Mouse (Mus musculus) liver, embryonic 14.5 days (tissue): ENCODE data around the gene Stau1. TPM values are rescaled to one million over a fixed set of nuclear protein-coding genes. Genes with fewer than 3 reads are reported as not detected.
"Not testable (repeated sequence)": the region's sequence is repeated elsewhere in the genome, so short reads cannot be mapped to it uniquely, and the experiment has no call there.

Source experiments
- ATAC-seq: fragments of 200-750 bp; cut with Nextera tagmentation; 2 replicates; pipeline ENCODE4 v1.8.0; 2017; ENCODE audit warnings: moderate number of reproducible peaks, mild to moderate bottlenecking, moderate library complexity; ENCODE audit not compliant: insufficient read depth
- DNase-seq, 3 experiments: peaks; one replicate each; pipeline ENCODE4 v3.0.0-alpha.2; 2012 to 2013; ENCODE audit warnings: low read depth in 3 of 3, low spot score in 3 of 3
- H3K27ac ChIP-seq: fragments of 300-500 bp; sonication (generic); 2 replicates; pipeline ENCODE4 v1.5.1; 2014; ENCODE audit warnings: moderate library complexity, mild to moderate bottlenecking, control low read depth, inconsistent platforms
- H3K27me3 ChIP-seq: fragments of 300-500 bp; sonication (generic); 2 replicates; pipeline ENCODE4 v1.6.1; 2014; ENCODE audit warnings: mild to moderate bottlenecking, low read length, moderate library complexity; ENCODE audit not compliant: control insufficient read depth, insufficient read depth
- H3K36me3 ChIP-seq: fragments of 300-500 bp; sonication (generic); replicated peaks from 2 replicates; pipeline ENCODE4 v1.6.1; 2014; ENCODE audit warnings: low read depth; ENCODE audit not compliant: control insufficient read depth, insufficient read depth
- H3K4me1 ChIP-seq, 2 experiments: fragments of 200-500 bp in 1 of 2; fragments of 300-500 bp in 1 of 2; sonication (generic) in 1 of 2; replicated peaks; 2 replicates each; pipeline ENCODE4 v1.6.1; 2012 to 2014; ENCODE audit warnings: antibody characterized with exemption in 1 of 2, inconsistent platforms in 1 of 2, low read length in 1 of 2; ENCODE audit not compliant: control insufficient read depth in 2 of 2, insufficient read depth in 2 of 2
- H3K4me2 ChIP-seq: fragments of 300-500 bp; sonication (generic); 2 replicates; pipeline ENCODE4 v1.6.1; 2014; ENCODE audit warnings: low read depth, mild to moderate bottlenecking, control low read depth, moderate library complexity
- H3K4me3 ChIP-seq, 2 experiments: fragments of 200-500 bp in 1 of 2; fragments of 300-500 bp in 1 of 2; sonication (generic) in 1 of 2; 2 replicates each; pipeline ENCODE4 v1.5.1; 2012 to 2014; ENCODE audit warnings: low read depth in 2 of 2, low read length in 2 of 2, mild to moderate bottlenecking in 2 of 2, control low read depth in 1 of 2, inconsistent platforms in 1 of 2, moderate library complexity in 1 of 2; ENCODE audit not compliant: insufficient read depth in 1 of 2
- H3K9ac ChIP-seq: fragments of 300-500 bp; sonication (generic); replicated peaks from 2 replicates; pipeline ENCODE4 v1.6.1; 2014; ENCODE audit warnings: mild to moderate bottlenecking, control low read depth, moderate library complexity
- H3K9me3 ChIP-seq: fragments of 300-500 bp; sonication (generic); 2 replicates; pipeline ENCODE4 v1.6.1; 2016; ENCODE audit warnings: low read length, mixed read lengths; ENCODE audit not compliant: control insufficient read depth
- CTCF ChIP-seq: IDR thresholded peaks from 2 replicates; pipeline ENCODE4 v1.5.1; 2016; ENCODE audit warnings: antibody characterized with exemption, low read depth, control low read depth
- EP300 ChIP-seq: IDR thresholded peaks from 2 replicates; pipeline ENCODE4 v1.6.1; 2016; ENCODE audit warnings: antibody characterized with exemption, low read depth
- WGBS: fragments of 180-500 bp; shearing (Covaris S2); extraction: QIAGEN DNeasy Blood & Tissue Kit; methylation state at CpG from one replicate; pipeline ENCODE4 v1.1.7; 2014; ENCODE audit not compliant: insufficient replicate concordance; 5-methylcytosine and 5-hydroxymethylcytosine counted together
- polyA plus RNA-seq, 2 experiments: library from polyadenylated mRNA; depleted of rRNA in 1 of 2; stranded (reverse) in 1 of 2; unstranded in 1 of 2; fragments of >200 nt; fragmentation: Nextera tagmentation in 1 of 2; extraction: Ambion mirVana in 1 of 2; gene quantifications; 2 replicates each; pipeline versions ENCODE4 v1.2.1 to v1.2.3; 2012 to 2014

Gene Stau1
- polyA plus RNA-seq, 2 experiments, result 11.4 to 15.6 TPM

DNA sequence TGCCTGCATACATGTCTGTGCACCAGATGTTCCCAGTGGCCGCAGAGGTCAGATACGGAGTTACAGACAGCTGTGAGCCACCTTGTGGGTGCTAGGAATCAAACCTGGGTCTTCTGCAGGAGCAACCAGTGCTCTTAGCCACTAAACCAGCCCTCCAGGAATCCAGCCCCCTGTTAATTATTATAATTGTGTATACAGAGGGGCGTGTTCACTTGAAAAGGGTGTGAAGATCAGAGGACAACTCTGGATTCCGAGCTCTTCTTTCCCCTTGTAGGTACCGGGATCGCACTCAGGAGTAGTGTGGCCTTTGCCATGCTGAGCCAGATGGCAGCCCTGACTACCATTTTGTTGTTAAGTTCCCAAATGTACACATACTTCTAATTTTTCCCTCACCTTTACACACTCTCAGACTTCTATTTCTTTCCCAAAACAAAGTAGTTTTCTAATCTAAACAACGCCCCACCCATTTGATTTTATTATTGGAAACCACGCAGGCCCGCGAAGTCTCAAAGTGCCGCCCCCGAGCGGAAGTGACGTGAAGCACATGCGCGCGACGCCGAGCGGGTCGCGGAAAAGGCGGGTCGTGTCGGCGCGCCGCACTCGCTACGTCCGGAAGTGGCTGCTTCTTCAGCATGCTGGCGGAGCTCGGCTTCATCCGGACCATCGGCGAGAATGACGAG lies 18.7 kb upstream of the Stau1 start, which contains the start of gene Ddx27:
Gene Ddx27 (plus strand): TSS at position 492 of the 680 bp plus-strand sequence.
- WGBS, result 2% methylated on average over 37 of the region's 37 CpGs

GRCm38 (mm10) chr2:167010546-167010945 lies 14.4 kb upstream of the Stau1 start:
- no peak overlapping the region for H3K9ac ChIP-seq
- no peak for ATAC-seq
- no peak for DNase-seq
- H3K9me3 ChIP-seq, result no peaks in the 10 kb centered on the region
- H3K4me2 ChIP-seq, result no peak overlapping the region
- no peak overlapping the region for H3K4me3 ChIP-seq
- no peaks in the 10 kb centered on the region for H3K27me3 ChIP-seq
- WGBS, result 74% methylated on average over 3 of the region's 3 CpGs
- H3K4me1 ChIP-seq, result peaks cover 3 to 18% of the 10 kb centered on the region in 2 experiments; a peak in 2 of 4 replicates
- no peaks in the 10 kb centered on the region for H3K36me3 ChIP-seq
- no peak for TF ChIP-seq CTCF
- no peak for TF ChIP-seq EP300
- H3K27ac ChIP-seq, result no peak overlapping the region

More for the DNA sequence above, 18.7 kb upstream of the Stau1 start, which contains the start of gene Ddx27:
- Histone ChIP-seq H3K4me2 (peak within 1 kb of the TSS; percentile 94), H3K4me1 (peaks cover 11 to 20% of the 10 kb centered on the region in 2 experiments; a peak in 3 of 4 replicates), H3K9me3 (no peaks in the 10 kb centered on the region), H3K9ac (peak within 1 kb of the TSS; percentile 80), H3K27me3 (no peaks in the 10 kb centered on the region), H3K27ac (peak within 1 kb of the TSS; percentile 81), H3K36me3 (peaks cover 13% of the 10 kb centered on the region), H3K4me3 (peak within 1 kb of the TSS; percentile 84 to 92)
- peak; percentile 88 for ATAC-seq
- DNase-seq, result peak; percentile 82 to 87 (median 83)
- TF ChIP-seq CTCF (peak; percentile 21; the same call in 1 of the 2 replicates), EP300 (no peak; the same call in 1 of the 2 replicates)

DNA sequence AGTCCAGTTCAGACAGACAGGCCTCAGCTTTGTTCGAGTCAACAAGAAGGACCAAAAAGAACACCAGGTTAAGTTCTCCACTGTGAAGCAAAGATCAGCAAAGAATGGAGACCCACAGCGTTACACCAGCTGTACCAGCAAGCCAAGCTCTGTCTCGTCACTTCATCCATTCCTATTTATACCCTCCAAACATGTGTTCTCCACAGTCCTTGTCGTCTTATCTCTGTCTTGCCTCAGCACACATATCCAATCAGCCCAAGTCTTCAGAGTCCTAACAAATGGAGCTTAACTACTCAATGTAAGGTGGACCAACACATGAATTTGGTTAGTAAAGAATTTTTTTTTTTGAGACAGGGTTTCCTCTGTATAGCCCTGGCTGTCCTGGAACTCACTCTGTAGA lies 13.4 kb upstream of the Stau1 start:
- Histone ChIP-seq H3K27ac (no peak overlapping the region), H3K9ac (no peak overlapping the region), H3K9me3 (no peaks in the 10 kb centered on the region), H3K4me1 (peaks cover under 1 to 14% of the 10 kb centered on the region in 2 experiments; a peak in 2 of 4 replicates), H3K36me3 (no peaks in the 10 kb centered on the region), H3K4me2 (no peak overlapping the region), H3K27me3 (no peaks in the 10 kb centered on the region), H3K4me3 (no peak overlapping the region)
- DNase-seq (no peak), ATAC-seq (no peak)
- WGBS, result 35% methylated on average over 4 of the region's 4 CpGs
- TF ChIP-seq EP300, result no peak
- TF ChIP-seq CTCF, result no peak

DNA sequence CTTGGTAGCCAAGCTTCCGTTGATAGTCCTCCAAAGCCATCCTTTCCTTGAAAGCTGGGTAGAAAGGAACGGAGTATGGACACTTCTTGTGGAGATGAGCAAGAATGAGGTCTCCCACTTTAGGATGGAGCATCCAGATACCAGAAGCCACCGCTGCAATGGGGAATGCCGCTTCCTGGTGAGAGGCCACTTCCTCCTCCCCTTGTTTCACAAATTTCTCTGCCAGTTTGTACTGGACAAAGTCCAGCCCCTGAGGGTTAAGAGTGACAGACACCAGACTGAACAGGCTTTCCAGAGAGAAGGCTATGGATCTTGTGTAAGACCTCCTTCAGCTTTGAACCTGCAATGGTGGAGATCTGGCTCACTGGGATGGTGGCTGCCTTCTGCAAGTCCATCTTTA lies 11.5 kb upstream of the Stau1 start:
- H3K27ac ChIP-seq, H3K36me3 ChIP-seq, H3K9ac ChIP-seq, H3K9me3 ChIP-seq, ATAC-seq, DNase-seq, H3K4me2 ChIP-seq, H3K27me3 ChIP-seq, H3K4me3 ChIP-seq: not testable (repeated sequence)
- H3K4me1 ChIP-seq, result peaks cover 0 to 13% of the 10 kb centered on the region in 2 experiments; a peak in 2 of 4 replicates
- WGBS, result 49% methylated on average over 4 of the region's 4 CpGs

- Histone ChIP-seq H3K27me3 (no peaks in the 10 kb centered on the region), H3K9me3 (no peaks in the 10 kb centered on the region), H3K4me2 (no peak overlapping the region), H3K36me3 (no peaks in the 10 kb centered on the region), H3K9ac (no peak overlapping the region), H3K4me1 (peaks cover 0 to 13% of the 10 kb centered on the region in 2 experiments; a peak in 2 of 4 replicates), H3K4me3 (no peak overlapping the region), H3K27ac (no peak overlapping the region)
- DNase-seq (no peak), ATAC-seq (no peak)
- no peak for TF ChIP-seq EP300
- no peak for TF ChIP-seq CTCF
- WGBS, result 48% methylated on average over 13 of the region's 13 CpGs
Observed at GRCm38 (mm10) chr2:167007001-167007491, 10.9 kb upstream of the Stau1 start.
